Mouse (Mus musculus) E14TG2a.4 (cell line): Measurements from ENCODE around the gene Syne3.

Experiments used
- CTCF ChIP-seq: conservative IDR thresholded peaks from 2 replicates; pipeline ENCODE4 v1.5.1; 2014; ENCODE audit warnings: low read length
- POU5F1 ChIP-seq: IDR thresholded peaks from 2 replicates; pipeline ENCODE4 v1.6.1; 2014; ENCODE audit warnings: low read length, borderline replicate concordance

- TF ChIP-seq CTCF (no peak), POU5F1 (no peak)
Observed at GRCm38 (mm10) chr12:105008752-105009178, 844 bp downstream of the Syne3 start.
